Mouse (Mus musculus) ZHBTc4 (cell line): ENCODE measurements around the gene Slc25a39.
"Not testable (repeated sequence)": the region's sequence is repeated elsewhere in the genome, so short reads cannot be mapped to it uniquely, and the experiment has no call there.

ENCODE experiments used
- DNase-seq: peaks from one replicate; pipeline ENCODE4 v3.0.0-alpha.2; 2011; ENCODE audit warnings: low read depth, low spot score

Gene Slc25a39

DNA sequence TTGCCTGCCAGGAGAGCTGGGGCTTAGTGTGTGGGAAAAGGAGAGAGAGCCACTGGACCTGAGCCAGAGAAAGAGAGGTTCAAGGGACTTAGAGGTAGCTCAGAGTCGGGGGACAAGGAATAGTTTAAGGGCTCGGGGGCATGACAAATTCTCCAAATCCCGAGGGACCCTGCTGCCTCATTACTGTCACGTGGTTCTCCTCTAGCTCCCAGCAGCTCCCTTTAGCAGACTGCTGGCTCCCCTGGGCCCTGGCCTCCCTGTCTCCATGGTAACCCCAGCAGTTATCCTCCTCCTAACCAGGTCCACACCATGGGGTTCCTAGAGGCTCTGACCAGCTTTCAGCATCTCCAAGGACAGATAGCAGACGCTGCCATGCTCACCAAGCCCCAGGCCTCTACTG lies 12.5 kb downstream of the Slc25a39 start:
- DNase-seq, result no peak

DNA sequence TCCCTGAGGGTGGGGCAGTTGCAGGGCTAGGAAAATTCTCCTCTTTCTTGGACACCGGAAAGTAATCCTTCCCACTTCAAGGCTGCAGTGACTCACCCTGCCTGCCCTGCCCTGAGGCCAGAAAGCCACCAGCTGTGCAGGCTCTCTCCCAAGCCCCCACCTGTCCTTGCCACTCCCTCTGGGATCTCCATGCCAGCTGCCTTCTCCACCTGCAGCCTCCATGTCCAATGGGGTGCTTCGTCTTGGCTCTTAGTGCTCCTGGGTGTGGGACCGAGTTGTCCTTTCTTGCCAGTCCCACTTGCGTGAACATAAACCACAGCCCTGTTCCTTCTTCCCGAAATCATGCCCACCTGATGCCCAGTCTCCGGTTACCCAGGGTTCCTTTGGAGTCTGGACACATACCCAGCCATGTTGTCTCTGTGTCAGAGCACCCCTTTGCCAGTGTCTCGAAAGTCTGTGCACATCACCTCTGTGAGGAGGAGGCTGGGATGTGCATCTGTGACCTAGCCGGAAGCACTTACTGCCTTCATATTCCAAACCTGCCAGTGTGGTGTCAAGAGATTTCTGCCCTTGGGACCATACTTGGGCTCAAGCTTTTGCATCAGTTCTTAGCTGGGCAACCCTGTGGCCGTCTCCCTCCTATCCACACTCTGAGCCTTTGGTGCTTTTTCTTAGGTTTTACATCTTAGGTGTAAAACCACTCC lies 13.2 kb downstream of the Slc25a39 start:
- peak; percentile 62 for DNase-seq

DNA sequence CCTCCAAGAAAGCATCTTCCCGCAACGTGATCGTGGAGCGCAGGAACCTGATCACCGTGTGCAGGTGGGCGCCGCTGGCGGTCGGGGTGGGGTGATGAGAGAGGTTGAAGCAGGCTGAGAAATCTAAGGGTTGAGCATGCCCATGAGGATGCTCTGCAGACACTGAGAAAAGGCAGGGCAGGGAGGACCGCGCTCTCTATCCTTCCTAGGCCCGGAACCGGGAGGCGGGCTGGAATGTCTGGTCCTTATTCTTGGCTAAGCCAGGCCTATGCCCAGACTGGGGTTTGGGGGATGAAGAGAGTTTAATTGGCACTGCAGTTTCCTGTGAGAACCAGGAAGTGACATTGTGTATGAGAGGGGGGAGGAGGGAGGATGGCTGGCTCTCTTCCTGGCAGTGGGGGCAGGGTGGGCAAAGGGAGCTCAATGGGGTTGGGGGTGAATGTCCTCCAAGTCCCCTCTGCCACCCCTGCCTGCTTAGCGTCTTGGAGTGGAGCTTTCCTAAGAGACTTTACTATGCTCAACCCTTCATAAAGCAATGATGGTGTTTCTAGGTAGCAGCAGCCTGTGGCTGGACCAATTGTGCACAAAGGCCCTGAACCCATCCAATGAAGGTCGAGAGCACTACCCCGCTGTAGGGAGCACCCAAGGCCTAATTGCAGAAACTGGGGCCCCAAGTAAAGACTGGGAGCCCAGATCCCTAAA lies 13.9 kb downstream of the Slc25a39 start:
- DNase-seq, result peak; percentile 35

DNA sequence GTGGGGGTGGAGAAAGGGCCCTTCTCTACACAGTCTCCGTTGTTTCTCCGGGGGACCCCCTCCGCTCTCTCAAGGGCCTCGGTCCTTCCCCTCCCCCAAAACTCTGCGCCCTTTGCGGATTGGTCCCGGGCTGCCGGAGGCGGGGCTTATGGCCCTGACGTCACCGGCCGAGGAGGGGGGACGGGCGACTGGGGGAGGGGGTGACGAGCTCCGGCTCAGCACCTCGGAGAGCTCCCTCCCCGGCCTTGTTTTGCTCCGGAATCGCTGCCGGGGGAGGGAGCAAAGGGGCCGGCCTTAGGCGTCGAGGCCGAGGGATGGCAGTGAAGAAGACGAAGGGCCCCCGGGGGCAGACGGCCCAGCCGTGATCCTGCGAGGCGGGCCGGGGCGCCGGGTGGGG lies 14.5 kb downstream of the Slc25a39 start, which contains the start of gene Rundc3a:
TSS of gene Rundc3a (plus strand) at position 166 of the 397 bp plus-strand sequence.
- peak; percentile 95 for DNase-seq

DNA sequence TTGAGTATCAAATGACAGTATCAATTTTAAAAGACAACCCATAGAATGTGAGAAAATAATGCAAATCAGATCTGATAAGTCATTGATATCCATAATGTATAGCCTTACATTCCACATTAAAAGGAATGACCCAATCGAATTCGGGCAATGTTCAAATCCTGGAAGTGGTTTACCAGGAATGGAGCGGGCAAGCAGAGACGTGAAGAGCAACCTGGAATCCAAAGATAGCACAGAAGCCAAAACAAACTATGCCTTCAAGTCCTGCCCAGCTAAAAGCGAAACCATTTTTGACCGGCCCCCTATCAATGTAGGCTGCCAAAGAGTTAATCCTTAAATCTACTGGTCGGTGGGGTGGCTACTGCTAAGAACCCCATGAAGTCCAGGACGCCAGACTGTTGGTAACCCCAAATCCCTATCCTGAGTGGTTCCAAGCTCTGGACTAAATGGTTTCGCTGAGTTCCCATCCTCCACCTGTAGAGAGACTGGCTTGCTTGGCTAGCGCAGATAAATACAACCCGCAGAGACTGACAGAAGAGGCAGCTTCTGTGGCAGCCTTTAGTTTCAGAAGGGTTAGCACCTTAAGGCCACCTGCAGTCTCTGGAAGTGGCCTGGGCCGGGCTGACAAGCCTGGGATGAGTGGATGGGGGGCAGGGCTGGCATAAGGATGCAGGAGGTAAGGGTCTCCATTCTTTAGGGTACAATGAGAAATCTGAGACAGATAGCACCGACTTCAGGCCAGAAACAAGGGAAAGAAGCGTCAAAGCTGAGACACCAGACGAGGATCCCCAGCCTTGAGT lies 15.1 kb downstream of the Slc25a39 start:
- DNase-seq, result peak; percentile 34

DNA sequence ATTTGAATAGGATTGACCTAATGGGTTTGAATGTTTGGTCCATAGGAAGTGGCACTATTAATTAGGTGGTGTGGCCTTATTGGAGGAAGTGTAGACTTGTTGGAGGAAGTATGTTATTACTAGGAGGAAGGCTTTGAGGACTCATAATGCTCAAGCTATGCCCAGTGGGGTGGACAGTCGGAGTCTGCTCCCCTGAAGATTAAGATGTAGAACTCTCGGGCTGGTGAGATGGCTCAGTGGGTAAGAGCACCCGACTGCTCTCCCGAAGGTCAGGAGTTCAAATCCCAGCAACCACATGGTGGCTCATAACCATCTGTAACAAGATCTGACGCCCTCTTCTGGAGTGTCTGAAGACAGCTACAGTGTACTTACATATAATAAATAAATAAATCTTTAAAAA lies 18.3 kb downstream of the Slc25a39 start:
- DNase-seq, result not testable (repeated sequence)

DNA sequence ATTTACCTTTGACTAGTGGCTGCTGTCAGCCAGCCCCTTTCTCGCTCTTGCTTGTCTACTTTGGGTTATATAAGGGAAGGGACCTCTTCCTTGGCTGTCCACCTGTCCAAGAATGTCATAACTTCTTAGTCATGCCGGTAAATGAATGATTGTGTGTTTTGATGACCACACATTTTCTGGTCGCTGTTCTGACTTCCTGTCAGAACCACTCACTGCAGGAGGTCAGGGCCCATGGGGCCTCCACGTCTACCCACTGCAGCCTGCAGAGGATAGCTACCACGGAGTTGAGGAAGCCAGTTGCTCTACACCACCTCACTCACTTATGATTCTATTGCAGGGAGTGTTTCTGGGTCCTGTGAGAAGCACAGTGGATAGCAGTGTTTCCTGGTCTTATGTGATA lies 21.6 kb downstream of the Slc25a39 start:
- DNase-seq, result no peak

DNA sequence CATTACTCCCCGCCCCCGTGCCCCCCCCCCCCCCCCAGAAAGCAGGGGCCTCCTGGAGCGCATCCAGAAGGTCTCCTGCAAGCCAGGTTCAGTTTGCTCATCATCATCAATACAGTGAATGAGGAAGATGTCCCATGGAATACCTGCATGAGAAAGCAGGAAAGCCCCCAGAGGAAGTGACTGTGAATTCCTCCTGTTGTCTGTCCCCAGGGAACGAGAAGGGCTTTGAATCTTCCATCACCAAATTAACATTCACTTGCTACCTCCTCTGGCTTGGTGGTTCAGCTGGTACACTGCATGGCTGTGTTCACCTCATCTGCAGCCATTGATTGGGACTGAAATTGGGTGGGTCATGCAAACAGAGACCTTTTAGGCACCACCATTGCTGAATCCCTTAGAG lies 22.7 kb downstream of the Slc25a39 start:
- DNase-seq, result peak; percentile 59

DNA sequence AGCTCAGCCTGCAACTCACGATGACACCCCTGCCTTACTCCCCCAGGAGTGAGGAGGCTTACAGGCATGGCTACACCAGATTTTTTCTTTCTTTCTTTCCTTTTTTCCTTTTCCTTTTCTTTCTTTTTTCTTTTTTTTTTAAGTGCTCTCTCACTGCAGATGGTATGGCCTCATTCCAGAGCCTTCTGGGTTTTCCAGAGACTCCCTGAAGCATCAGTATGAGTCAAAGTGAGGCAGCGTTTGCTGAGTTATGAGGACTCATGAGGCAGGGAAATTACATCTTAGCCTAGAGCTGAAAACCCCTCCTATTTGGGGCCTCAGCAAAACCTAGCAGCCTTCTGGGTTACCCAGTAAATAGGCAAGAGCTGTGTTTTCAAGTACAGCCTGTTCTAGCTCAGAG lies 23.3 kb downstream of the Slc25a39 start:
- no peak for DNase-seq

DNA sequence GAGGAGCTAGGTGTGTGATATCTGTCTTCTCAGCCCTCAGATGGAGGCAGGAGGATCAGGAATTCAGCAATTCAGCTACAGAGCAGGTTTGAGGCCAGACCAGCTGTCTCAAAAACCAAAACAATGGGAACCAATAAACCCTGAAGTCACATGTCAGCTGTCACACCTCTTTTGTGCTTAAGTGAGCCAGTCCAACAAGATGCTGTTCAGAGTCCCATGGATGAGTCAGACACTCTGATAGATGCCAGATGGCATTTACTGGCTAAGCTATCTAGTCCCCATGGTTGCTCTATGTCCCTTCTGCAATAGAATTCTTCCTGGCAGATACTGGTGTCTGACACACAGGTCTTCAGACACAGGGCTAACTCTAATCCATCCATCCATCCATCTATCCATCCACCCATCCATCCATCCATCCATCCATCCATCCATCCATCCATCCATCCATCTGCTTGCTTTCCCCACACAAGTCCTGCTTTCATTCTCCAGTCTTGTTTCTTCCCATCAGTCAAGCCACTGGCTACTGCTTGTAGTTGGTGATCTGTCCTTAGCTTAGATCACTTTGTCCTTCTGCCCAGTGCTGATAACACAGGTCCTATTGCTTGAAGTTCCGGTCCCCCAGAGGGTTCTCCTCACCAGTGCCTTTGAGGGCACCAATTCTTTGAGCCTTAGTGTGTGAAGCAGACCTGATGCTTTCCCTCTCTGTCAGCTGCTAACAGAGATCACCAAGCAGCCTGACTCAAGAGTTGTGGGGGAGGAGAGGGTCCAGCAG lies 24.2 kb downstream of the Slc25a39 start:
- DNase-seq, result no peak

DNA sequence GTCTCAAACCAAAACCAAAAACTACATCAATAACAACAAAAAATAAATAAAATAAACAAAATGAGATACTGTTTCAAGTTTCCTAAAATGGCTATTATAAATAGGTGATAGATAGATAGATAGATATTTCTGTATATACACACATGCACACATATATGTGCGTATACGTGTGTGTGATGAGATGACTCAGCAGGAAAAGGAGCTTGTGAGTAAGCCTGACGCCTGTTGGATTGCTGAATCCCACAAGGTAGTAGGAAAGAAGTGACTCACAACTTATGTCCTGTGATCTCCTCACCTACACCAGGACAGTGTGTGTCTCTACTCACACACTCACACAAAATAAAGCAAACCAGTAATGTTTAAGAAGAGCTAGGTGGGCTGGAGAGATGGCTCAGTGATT lies 25.0 kb downstream of the Slc25a39 start:
- no peak for DNase-seq

DNA sequence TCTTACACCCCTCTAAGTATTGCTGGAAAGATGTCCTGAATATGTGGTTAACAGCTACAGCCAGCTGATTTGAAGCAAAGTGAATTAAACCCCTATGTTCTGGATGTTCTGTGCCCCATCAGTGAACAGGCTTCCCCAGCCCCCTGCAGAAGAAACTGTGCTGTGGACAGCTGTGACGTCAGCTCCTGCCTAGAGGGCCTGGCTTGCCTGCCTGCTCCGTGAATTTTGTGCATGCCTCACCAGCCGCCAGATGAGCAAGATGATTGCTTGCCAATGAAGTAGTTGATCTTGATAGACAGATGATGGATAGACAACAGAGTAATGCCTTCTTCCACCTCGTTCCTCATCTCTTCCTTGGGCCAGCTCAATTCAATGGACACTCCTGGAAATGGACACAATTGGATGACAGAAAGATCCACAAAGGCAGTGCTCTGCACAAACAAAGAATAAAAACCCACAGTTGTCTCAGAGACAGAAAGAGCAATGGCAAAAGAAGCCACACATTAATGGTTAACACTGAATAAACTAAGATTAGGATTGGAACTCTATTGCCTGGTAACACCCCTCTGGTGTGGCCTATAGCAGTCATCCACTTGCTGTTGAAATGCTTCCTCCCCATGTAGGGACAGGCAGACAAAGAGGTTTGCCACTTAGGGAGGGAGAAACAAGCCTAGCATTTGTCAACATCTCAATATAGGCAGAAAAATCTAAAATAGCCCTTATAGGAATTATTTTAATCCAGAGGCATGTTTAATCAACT lies 26.2 kb downstream of the Slc25a39 start:
- DNase-seq, result no peak

DNA sequence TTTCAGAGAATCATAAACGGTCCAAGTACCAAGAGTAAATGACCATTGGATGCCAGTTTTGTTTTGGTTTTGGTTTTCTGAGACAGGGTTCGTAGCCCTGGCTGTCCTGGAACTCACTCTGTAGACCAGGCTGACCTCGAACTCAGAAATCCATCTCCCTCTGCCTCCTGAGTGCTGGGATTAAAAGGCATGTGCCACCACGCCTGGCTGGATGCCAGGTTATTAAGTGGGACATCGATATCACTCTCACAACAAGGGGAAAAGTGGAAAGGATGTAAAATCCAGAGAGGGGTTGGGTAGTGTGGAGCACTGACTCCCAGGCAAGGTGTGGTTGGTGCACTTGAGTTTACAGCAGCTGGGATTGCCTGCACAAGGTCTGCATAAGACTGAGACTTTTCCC lies 27.7 kb downstream of the Slc25a39 start:
- DNase-seq, result no peak

DNA sequence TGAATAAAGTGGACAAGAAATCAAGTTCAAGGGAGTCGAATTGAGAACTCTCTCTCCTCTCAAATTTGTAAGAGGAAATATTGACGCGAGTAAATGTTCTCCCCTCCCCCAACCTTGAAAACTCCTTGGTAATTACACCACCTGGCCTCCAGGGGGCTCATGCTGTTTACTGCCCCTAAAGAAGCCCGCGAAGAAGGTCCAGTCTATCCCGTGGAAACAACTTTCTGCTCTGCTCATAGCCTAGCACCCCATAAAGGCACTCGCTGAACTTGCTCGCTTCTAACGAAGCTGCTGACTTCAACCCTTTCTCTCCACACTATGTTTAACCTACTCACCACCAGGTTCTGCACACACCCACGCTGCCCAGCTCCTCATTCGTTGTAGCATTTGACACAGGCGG lies 30.6 kb downstream of the Slc25a39 start:
- peak; percentile 85 for DNase-seq

DNA sequence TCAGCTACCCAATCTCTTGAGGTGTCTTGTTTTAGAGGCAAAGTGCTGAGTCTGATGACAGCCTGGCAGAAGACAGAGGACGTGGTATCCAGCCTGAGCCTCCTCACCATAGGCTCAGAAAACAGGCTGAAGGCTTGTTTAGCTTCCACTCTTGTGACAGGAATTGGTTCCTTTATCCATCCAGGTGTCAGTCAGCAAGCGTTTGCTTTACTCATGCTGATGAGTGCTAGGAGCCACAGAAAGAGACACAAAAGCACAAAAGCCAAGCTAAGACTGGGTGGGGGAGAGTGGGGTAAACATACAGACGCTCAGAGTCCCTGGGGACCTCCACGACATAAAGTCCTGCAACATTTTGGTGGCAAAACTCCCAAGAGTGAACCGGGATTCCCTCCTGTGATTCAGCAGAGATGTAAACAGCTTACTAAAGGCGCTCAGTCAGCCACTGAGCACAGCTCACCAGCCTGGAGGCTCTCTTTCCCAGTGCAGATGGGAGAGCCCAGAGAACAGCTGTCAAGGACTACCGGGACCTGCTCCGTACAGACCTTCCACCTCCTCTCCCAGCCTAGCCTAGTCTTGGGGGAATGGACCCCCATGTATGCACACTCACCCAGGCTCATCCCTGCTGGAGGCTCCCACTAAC lies 31.4 kb downstream of the Slc25a39 start:
- peak; percentile 76 for DNase-seq

DNA sequence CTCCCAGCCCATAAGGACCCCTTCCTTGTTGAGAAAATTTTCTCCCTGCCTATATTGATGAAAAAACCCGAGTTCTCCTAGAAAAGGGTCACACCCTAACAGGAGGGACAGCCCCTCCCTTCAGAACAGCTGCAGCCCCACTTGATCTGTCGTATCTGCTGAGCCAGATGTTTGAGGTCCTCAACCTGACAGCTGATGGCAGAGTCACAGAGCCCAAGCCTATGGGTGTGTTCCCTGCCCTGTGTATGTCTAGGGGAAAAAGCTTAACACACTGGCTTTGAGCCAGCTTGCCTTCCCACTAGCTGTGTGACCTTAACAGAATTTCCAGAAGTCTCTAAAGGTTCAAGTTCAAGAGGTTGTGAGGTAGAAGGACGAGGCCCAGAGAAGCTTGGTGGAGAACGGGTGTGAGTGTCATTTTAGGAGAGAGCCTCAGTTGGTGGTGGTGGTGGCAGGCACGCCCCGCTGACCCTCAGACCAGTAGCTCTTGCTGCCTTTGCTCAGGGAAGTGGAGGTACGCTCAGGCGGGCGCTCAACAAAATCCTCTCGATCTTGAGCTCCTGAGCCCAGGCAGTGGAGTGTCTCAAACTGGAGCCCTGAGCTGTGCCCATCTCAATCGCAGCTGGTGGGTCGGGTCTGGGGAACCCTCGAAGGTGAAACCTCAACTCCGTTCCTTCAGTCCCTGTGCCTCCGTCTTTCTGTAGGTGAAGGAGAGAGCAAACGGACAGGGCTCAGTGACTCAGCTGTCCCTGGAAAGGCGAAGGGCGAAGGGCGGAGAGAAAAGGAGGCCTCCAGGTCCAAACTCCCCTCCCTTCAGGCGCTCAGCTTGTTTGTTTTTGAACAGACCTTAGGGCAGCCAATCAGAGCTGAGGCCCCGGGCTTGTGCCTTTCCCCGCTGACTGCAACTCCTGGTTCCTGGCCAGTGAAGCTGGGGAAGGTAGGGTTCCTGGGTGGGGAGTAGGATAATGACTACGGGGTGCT lies 32.3 kb downstream of the Slc25a39 start:
- peak; percentile 76 for DNase-seq

DNA sequence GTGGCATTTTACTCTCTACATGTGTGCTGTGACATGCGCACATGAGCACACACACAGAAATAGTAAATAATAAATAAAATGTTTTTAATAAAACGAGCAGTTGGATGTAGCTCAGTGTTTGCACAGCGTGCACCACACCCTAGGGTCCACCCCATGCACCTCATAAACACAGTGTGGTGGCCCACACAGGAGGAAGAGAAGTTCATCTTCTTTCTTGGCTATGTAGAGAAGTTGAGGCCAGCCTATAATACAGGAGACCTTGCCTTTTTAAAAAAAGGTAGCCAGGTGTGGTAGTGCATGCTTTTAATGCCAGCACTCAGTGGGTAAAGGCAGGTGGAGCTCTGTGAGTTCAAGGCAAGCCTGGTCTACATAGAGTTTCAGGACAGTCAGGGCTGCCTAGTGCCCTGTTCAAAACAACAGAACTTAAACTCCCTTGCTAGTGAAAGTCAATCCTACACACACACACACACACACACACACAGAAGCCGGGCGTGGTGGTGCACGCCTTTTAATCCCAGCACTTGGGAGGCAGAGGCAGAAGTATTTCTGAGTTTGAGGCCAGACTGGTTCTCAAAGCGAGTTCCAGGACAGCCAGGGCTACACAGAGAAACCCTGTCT lies 33.5 kb downstream of the Slc25a39 start:
- DNase-seq, result no peak

DNA sequence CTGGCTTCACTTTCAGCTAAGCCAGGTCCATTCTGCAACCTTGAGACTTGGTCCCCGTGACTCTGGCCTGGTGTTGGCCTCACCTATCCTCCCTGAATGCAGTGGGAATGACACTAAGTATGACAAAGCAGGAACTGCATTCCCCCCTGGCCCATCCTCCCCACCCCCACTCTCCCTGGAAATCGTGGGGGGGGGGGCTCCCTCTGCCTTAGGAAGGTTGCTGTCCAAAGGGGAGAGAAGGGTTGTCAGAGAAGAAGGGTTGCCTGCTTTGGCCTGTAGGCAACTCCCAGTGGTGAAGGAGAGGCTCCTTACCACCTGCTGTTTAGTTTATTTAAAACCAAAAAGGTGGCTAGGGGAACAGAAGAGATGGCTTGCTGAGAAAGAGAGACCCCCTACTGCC lies 34.1 kb downstream of the Slc25a39 start:
- DNase-seq, result peak; percentile 53

DNA sequence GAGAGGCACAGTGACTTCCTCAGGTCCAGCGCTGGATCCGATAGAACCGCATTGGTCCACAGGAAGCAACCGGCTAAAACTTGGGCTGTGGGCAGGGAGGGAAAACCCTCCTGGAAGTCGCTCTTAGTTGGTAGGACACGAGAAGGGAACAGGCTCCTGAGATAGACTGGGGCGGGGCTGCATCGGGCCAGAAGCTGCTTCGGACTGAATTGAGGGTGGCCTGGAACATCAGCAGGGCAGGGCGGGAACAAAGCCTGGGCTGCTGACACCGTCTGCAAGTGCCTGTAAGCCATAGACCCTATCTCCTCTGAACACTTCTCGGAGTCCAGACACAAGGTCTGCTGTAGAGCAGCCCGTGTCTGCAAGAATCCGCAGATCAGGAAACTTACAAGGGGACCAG lies 34.8 kb downstream of the Slc25a39 start:
- peak; percentile 71 for DNase-seq
